Mouse (Mus musculus): ENCODE measurements around the gene Crim1. TPM values are rescaled to one million over a fixed set of nuclear protein-coding genes. Genes with fewer than 3 reads are reported as not detected.

Gene Crim1
- polyA plus RNA-seq, 1 experiment, result 55.2 TPM

GRCm38 (mm10) chr17:78373849-78374248 is 173.8 kb downstream of the Crim1 start:
- TF ChIP-seq CTCF (IDR thresholded peaks at IDR 0.05; ENCODE audit: borderline replicate concordance, insufficient read depth, low read length), result no peak
- TF ChIP-seq POLR2A (IDR thresholded peaks at IDR 0.05; ENCODE audit: low read depth, low read length), result no peak
- H3K4me1 ChIP-seq (ENCODE audit: control insufficient read depth, insufficient read depth, low read length), result no peaks in the 10 kb centered on the region
- H3K27ac ChIP-seq (ENCODE audit: insufficient read depth, low read length), result no peak overlapping the region
- no peak overlapping the region for H3K4me3 ChIP-seq (ENCODE audit: insufficient read depth, low read length)

- Histone ChIP-seq H3K4me1 (ENCODE audit: control insufficient read depth, insufficient read depth, low read length) (no peaks in the 10 kb centered on the region), H3K4me3 (ENCODE audit: insufficient read depth, low read length) (no peak overlapping the region), H3K27ac (ENCODE audit: insufficient read depth, low read length) (no peak overlapping the region)
- no peak for TF ChIP-seq CTCF (IDR thresholded peaks at IDR 0.05; ENCODE audit: borderline replicate concordance, insufficient read depth, low read length)
- no peak for TF ChIP-seq POLR2A (IDR thresholded peaks at IDR 0.05; ENCODE audit: low read depth, low read length)
Observed at GRCm38 (mm10) chr17:78374756-78375155, 174.7 kb downstream of the Crim1 start.

GRCm38 (mm10) chr17:78376587-78376986 is 176.5 kb downstream of the Crim1 start:
- TF ChIP-seq CTCF (IDR thresholded peaks at IDR 0.05; ENCODE audit: borderline replicate concordance, insufficient read depth, low read length) (no peak), POLR2A (IDR thresholded peaks at IDR 0.05; ENCODE audit: low read depth, low read length) (no peak)
- Histone ChIP-seq H3K4me3 (ENCODE audit: insufficient read depth, low read length) (no peak overlapping the region), H3K4me1 (ENCODE audit: control insufficient read depth, insufficient read depth, low read length) (no peaks in the 10 kb centered on the region), H3K27ac (ENCODE audit: insufficient read depth, low read length) (no peak overlapping the region)

GRCm38 (mm10) chr17:78379079-78379729 is 179.2 kb downstream of the Crim1 start:
- H3K27ac ChIP-seq (ENCODE audit: insufficient read depth, low read length), result no peak overlapping the region
- peaks cover 6% of the 10 kb centered on the region; the same call in 1 of the 2 replicates for H3K4me1 ChIP-seq (ENCODE audit: control insufficient read depth, insufficient read depth, low read length)
- H3K4me3 ChIP-seq (ENCODE audit: insufficient read depth, low read length), result no peak overlapping the region
- TF ChIP-seq POLR2A (IDR thresholded peaks at IDR 0.05; ENCODE audit: low read depth, low read length) (no peak), CTCF (IDR thresholded peaks at IDR 0.05; ENCODE audit: borderline replicate concordance, insufficient read depth, low read length) (no peak)

- no peak overlapping the region for H3K4me3 ChIP-seq (ENCODE audit: insufficient read depth, low read length)
- TF ChIP-seq CTCF (IDR thresholded peaks at IDR 0.05; ENCODE audit: borderline replicate concordance, insufficient read depth, low read length) (no peak), POLR2A (IDR thresholded peaks at IDR 0.05; ENCODE audit: low read depth, low read length) (no peak)
- peaks cover 6% of the 10 kb centered on the region; the same call in 1 of the 2 replicates for H3K4me1 ChIP-seq (ENCODE audit: control insufficient read depth, insufficient read depth, low read length)
- no peak overlapping the region for H3K27ac ChIP-seq (ENCODE audit: insufficient read depth, low read length)
Observed at GRCm38 (mm10) chr17:78379730-78380245, 179.7 kb downstream of the Crim1 start.

- peaks cover 13% of the 10 kb centered on the region for H3K4me1 ChIP-seq (ENCODE audit: control insufficient read depth, insufficient read depth, low read length)
- TF ChIP-seq POLR2A (IDR thresholded peaks at IDR 0.05; ENCODE audit: low read depth, low read length) (no peak), CTCF (IDR thresholded peaks at IDR 0.05; ENCODE audit: borderline replicate concordance, insufficient read depth, low read length) (no peak)
- no peak overlapping the region for H3K4me3 ChIP-seq (ENCODE audit: insufficient read depth, low read length)
- H3K27ac ChIP-seq (ENCODE audit: insufficient read depth, low read length), result no peak overlapping the region
Observed at GRCm38 (mm10) chr17:78382321-78382720, 182.3 kb downstream of the Crim1 start.

GRCm38 (mm10) chr17:78387665-78388064 is 187.6 kb downstream of the Crim1 start:
- TF ChIP-seq CTCF (IDR thresholded peaks at IDR 0.05; ENCODE audit: borderline replicate concordance, insufficient read depth, low read length) (no peak), POLR2A (IDR thresholded peaks at IDR 0.05; ENCODE audit: low read depth, low read length) (no peak)
- no peak overlapping the region for H3K4me3 ChIP-seq (ENCODE audit: insufficient read depth, low read length)
- peak overlapping the region; percentile 83 for H3K27ac ChIP-seq (ENCODE audit: insufficient read depth, low read length)
- peaks cover 29% of the 10 kb centered on the region for H3K4me1 ChIP-seq (ENCODE audit: control insufficient read depth, insufficient read depth, low read length)

- no peak overlapping the region for H3K4me3 ChIP-seq (ENCODE audit: insufficient read depth, low read length)
- H3K27ac ChIP-seq (ENCODE audit: insufficient read depth, low read length), result peak overlapping the region; percentile 88
- peaks cover 34% of the 10 kb centered on the region for H3K4me1 ChIP-seq (ENCODE audit: control insufficient read depth, insufficient read depth, low read length)
- TF ChIP-seq POLR2A (IDR thresholded peaks at IDR 0.05; ENCODE audit: low read depth, low read length), result no peak
Observed at GRCm38 (mm10) chr17:78388101-78388847, 188.2 kb downstream of the Crim1 start.

GRCm38 (mm10) chr17:78389573-78389972 is 189.5 kb downstream of the Crim1 start:
- Histone ChIP-seq H3K4me3 (ENCODE audit: insufficient read depth, low read length) (no peak overlapping the region), H3K4me1 (ENCODE audit: control insufficient read depth, insufficient read depth, low read length) (peaks cover 32% of the 10 kb centered on the region), H3K27ac (ENCODE audit: insufficient read depth, low read length) (peak overlapping the region; percentile 29; the same call in 1 of the 2 replicates)
- TF ChIP-seq CTCF (IDR thresholded peaks at IDR 0.05; ENCODE audit: borderline replicate concordance, insufficient read depth, low read length) (no peak), POLR2A (IDR thresholded peaks at IDR 0.05; ENCODE audit: low read depth, low read length) (no peak)

Data from embryonic fibroblast, embryonic 13.5 days (primary cell).